Mouse (Mus musculus): ENCODE results near the gene Laptm5. TPM values are rescaled to one million over a fixed set of nuclear protein-coding genes. Genes with fewer than 3 reads are reported as not detected.

Gene Laptm5
- polyA plus RNA-seq, 1 experiment = 1,910 TPM

GRCm38 (mm10) chr4:130909167-130909874 lies 3.6 kb upstream of the Laptm5 start:
- Histone ChIP-seq H3K4me3 (ENCODE audit: insufficient read depth, low read length) (no peak overlapping the region), H3K4me1 (ENCODE audit: control insufficient read depth, insufficient read depth, low read length) (peaks cover 16% of the 10 kb centered on the region), H3K27ac (ENCODE audit: insufficient read depth, low read depth, low read length) (no peak overlapping the region)
- no peak for TF ChIP-seq POLR2A (IDR thresholded peaks at IDR 0.05; ENCODE audit: borderline replicate concordance, low read depth, low read length)
- TF ChIP-seq CTCF (IDR thresholded peaks at IDR 0.05; ENCODE audit: low read depth, low read length) = no peak

- H3K27ac ChIP-seq (ENCODE audit: insufficient read depth, low read depth, low read length) = no peak overlapping the region
- no peak for TF ChIP-seq CTCF (IDR thresholded peaks at IDR 0.05; ENCODE audit: low read depth, low read length)
- TF ChIP-seq POLR2A (IDR thresholded peaks at IDR 0.05; ENCODE audit: borderline replicate concordance, low read depth, low read length) = no peak
- peaks cover 16% of the 10 kb centered on the region for H3K4me1 ChIP-seq (ENCODE audit: control insufficient read depth, insufficient read depth, low read length)
- H3K4me3 ChIP-seq (ENCODE audit: insufficient read depth, low read length) = no peak overlapping the region
These were observed 2.3 kb upstream of the Laptm5 start for GRCm38 (mm10) chr4:130910666-130911065.

GRCm38 (mm10) chr4:130912626-130913025 lies 299 bp upstream of the Laptm5 start:
- Histone ChIP-seq H3K4me1 (ENCODE audit: control insufficient read depth, insufficient read depth, low read length) (peaks cover 23% of the 10 kb centered on the region), H3K4me3 (ENCODE audit: insufficient read depth, low read length) (peak overlapping the region; percentile 83), H3K27ac (ENCODE audit: insufficient read depth, low read depth, low read length) (peak overlapping the region; percentile 71)
- TF ChIP-seq CTCF (IDR thresholded peaks at IDR 0.05; ENCODE audit: low read depth, low read length) (no peak), POLR2A (IDR thresholded peaks at IDR 0.05; ENCODE audit: borderline replicate concordance, low read depth, low read length) (no peak)

GRCm38 (mm10) chr4:130913511-130913910 lies 586 bp downstream of the Laptm5 start:
- Histone ChIP-seq H3K4me1 (ENCODE audit: control insufficient read depth, insufficient read depth, low read length) (peaks cover 32% of the 10 kb centered on the region), H3K4me3 (ENCODE audit: insufficient read depth, low read length) (peak overlapping the region; percentile 83), H3K27ac (ENCODE audit: insufficient read depth, low read depth, low read length) (peak overlapping the region; percentile 93)
- TF ChIP-seq POLR2A (IDR thresholded peaks at IDR 0.05; ENCODE audit: borderline replicate concordance, low read depth, low read length) = no peak
- TF ChIP-seq CTCF (IDR thresholded peaks at IDR 0.05; ENCODE audit: low read depth, low read length) = no peak

GRCm38 (mm10) chr4:130914011-130914410 lies 1.1 kb downstream of the Laptm5 start:
- H3K4me1 ChIP-seq (ENCODE audit: control insufficient read depth, insufficient read depth, low read length) = peaks cover 37% of the 10 kb centered on the region

GRCm38 (mm10) chr4:130914527-130914926 lies 1.6 kb downstream of the Laptm5 start:
- peaks cover 37% of the 10 kb centered on the region for H3K4me1 ChIP-seq (ENCODE audit: control insufficient read depth, insufficient read depth, low read length)
- H3K4me3 ChIP-seq (ENCODE audit: insufficient read depth, low read length) = peak overlapping the region; percentile 83
- H3K27ac ChIP-seq (ENCODE audit: insufficient read depth, low read depth, low read length) = peak overlapping the region; percentile 89
- no peak for TF ChIP-seq CTCF (IDR thresholded peaks at IDR 0.05; ENCODE audit: low read depth, low read length)

More at GRCm38 (mm10) chr4:130914011-130914410, 1.1 kb downstream of the Laptm5 start:
- TF ChIP-seq POLR2A (IDR thresholded peaks at IDR 0.05; ENCODE audit: borderline replicate concordance, low read depth, low read length) (no peak), CTCF (IDR thresholded peaks at IDR 0.05; ENCODE audit: low read depth, low read length) (no peak)
- Histone ChIP-seq H3K27ac (ENCODE audit: insufficient read depth, low read depth, low read length) (peak overlapping the region; percentile 93), H3K4me3 (ENCODE audit: insufficient read depth, low read length) (peak overlapping the region; percentile 83)

GRCm38 (mm10) chr4:130915006-130915667 lies 2.2 kb downstream of the Laptm5 start:
- Histone ChIP-seq H3K4me3 (ENCODE audit: insufficient read depth, low read length) (peak overlapping the region; percentile 83), H3K27ac (ENCODE audit: insufficient read depth, low read depth, low read length) (peak overlapping the region; percentile 89), H3K4me1 (ENCODE audit: control insufficient read depth, insufficient read depth, low read length) (peaks cover 40% of the 10 kb centered on the region)
- TF ChIP-seq CTCF (IDR thresholded peaks at IDR 0.05; ENCODE audit: low read depth, low read length) (no peak), POLR2A (IDR thresholded peaks at IDR 0.05; ENCODE audit: borderline replicate concordance, low read depth, low read length) (no peak)

GRCm38 (mm10) chr4:130915668-130916035 lies 2.7 kb downstream of the Laptm5 start:
- peaks cover 41% of the 10 kb centered on the region for H3K4me1 ChIP-seq (ENCODE audit: control insufficient read depth, insufficient read depth, low read length)
- TF ChIP-seq CTCF (IDR thresholded peaks at IDR 0.05; ENCODE audit: low read depth, low read length) (no peak), POLR2A (IDR thresholded peaks at IDR 0.05; ENCODE audit: borderline replicate concordance, low read depth, low read length) (no peak)
- peak overlapping the region; percentile 83 for H3K4me3 ChIP-seq (ENCODE audit: insufficient read depth, low read length)
- H3K27ac ChIP-seq (ENCODE audit: insufficient read depth, low read depth, low read length) = peak overlapping the region; percentile 89

GRCm38 (mm10) chr4:130916639-130917038 lies 3.7 kb downstream of the Laptm5 start:
- Histone ChIP-seq H3K4me3 (ENCODE audit: insufficient read depth, low read length) (peak overlapping the region; percentile 83), H3K27ac (ENCODE audit: insufficient read depth, low read depth, low read length) (peak overlapping the region; percentile 89)

GRCm38 (mm10) chr4:130917564-130917963 lies 4.6 kb downstream of the Laptm5 start:
- H3K4me1 ChIP-seq (ENCODE audit: control insufficient read depth, insufficient read depth, low read length) = peaks cover 45% of the 10 kb centered on the region
- TF ChIP-seq CTCF (IDR thresholded peaks at IDR 0.05; ENCODE audit: low read depth, low read length) = no peak
- no peak for TF ChIP-seq POLR2A (IDR thresholded peaks at IDR 0.05; ENCODE audit: borderline replicate concordance, low read depth, low read length)
- H3K27ac ChIP-seq (ENCODE audit: insufficient read depth, low read depth, low read length) = peak overlapping the region; percentile 89
- peak overlapping the region; percentile 83 for H3K4me3 ChIP-seq (ENCODE audit: insufficient read depth, low read length)

More at GRCm38 (mm10) chr4:130916639-130917038, 3.7 kb downstream of the Laptm5 start:
- TF ChIP-seq POLR2A (IDR thresholded peaks at IDR 0.05; ENCODE audit: borderline replicate concordance, low read depth, low read length) (no peak), CTCF (IDR thresholded peaks at IDR 0.05; ENCODE audit: low read depth, low read length) (no peak)
- peaks cover 45% of the 10 kb centered on the region for H3K4me1 ChIP-seq (ENCODE audit: control insufficient read depth, insufficient read depth, low read length)
